Mouse (Mus musculus) embryonic facial prominence, embryonic 13.5 days (tissue): ENCODE measurements around the gene Selenbp1. TPM values are rescaled to one million over a fixed set of nuclear protein-coding genes. Genes with fewer than 3 reads are reported as not detected.
A peak's percentile ranks its signal among the peaks of the same experiment; 100 is the strongest.

ENCODE experiments used
- ATAC-seq: fragments of 200-750 bp; cut with Nextera tagmentation; 2 replicates; pipeline ENCODE4 v1.8.0; 2017; ENCODE audit warnings: low read depth; ENCODE audit not compliant: insufficient number of reproducible peaks, insufficient read depth, low FRiP score, low TSS enrichment
- H3K27ac ChIP-seq: fragments of 300-500 bp; sonication (generic); 2 replicates; pipeline ENCODE4 v1.5.1; 2015; ENCODE audit warnings: moderate library complexity, mild to moderate bottlenecking, inconsistent platforms
- H3K27me3 ChIP-seq: fragments of 300-500 bp; sonication (generic); 2 replicates; pipeline ENCODE4 v1.6.1; 2015; ENCODE audit warnings: mild to moderate bottlenecking, inconsistent platforms
- H3K36me3 ChIP-seq: fragments of 300-500 bp; sonication (generic); 2 replicates; pipeline ENCODE4 v1.6.1; 2015; ENCODE audit warnings: mild to moderate bottlenecking, inconsistent platforms
- H3K4me1 ChIP-seq: fragments of 300-500 bp; sonication (generic); 2 replicates; pipeline ENCODE4 v1.6.1; 2015; ENCODE audit warnings: inconsistent platforms
- H3K4me2 ChIP-seq: fragments of 300-500 bp; sonication (generic); 2 replicates; pipeline ENCODE4 v1.6.1; 2015; ENCODE audit warnings: moderate library complexity, mild to moderate bottlenecking, inconsistent platforms
- H3K4me3 ChIP-seq: fragments of 300-500 bp; sonication (generic); 2 replicates; pipeline ENCODE4 v1.5.1; 2015; ENCODE audit warnings: mild to moderate bottlenecking, inconsistent platforms
- H3K9ac ChIP-seq: fragments of 300-500 bp; sonication (generic); 2 replicates; pipeline ENCODE4 v1.6.1; 2015; ENCODE audit warnings: mild to moderate bottlenecking, inconsistent platforms
- H3K9me3 ChIP-seq: fragments of 300-500 bp; sonication (generic); 2 replicates; pipeline ENCODE4 v1.6.1; 2016; ENCODE audit warnings: inconsistent platforms
- WGBS: fragments of 180-500 bp; shearing (Covaris S2); methylation state at CpG from one replicate; pipeline ENCODE4 v1.1.7; 2015; ENCODE audit warnings: mixed read lengths; 5-methylcytosine and 5-hydroxymethylcytosine counted together
- polyA plus RNA-seq: library from polyadenylated mRNA; unstranded; fragments of >200 nt; fragmentation: Nextera tagmentation; extraction: Ambion mirVana; gene quantifications from 2 replicates; pipeline ENCODE4 v1.2.1, GENCODE M21; 2015

Gene Selenbp1
- polyA plus RNA-seq, 1 experiment from 2014 or later, result 18.9 TPM

DNA sequence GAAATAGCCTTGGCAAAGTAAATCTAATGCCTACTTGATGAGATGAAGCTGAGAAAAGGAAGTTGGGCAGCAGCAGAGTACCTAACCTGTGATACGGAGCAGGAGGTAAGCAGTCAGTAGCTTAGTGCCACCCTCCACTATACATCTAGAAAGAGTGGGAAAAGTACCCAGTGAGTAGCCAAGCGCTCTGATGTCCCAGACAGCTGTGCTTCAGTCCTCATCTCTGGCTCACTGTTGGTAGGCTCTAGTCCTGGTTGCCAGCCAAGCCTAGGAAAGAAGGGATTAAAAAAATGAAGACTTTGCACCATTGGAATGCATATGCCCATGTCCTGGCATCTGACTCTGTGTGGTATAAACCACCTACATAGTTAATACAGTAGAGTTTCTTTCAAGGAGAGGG, 52.7 kb downstream of the Selenbp1 start:
- Histone ChIP-seq H3K36me3 (peaks cover 53% of the 10 kb centered on the region), H3K27me3 (no peaks in the 10 kb centered on the region), H3K9me3 (no peaks in the 10 kb centered on the region), H3K27ac (no peak overlapping the region), H3K9ac (no peak overlapping the region), H3K4me3 (no peak overlapping the region), H3K4me2 (no peak overlapping the region), H3K4me1 (peaks cover 28% of the 10 kb centered on the region)
- 98% methylated on average over 2 of the region's 2 CpGs for WGBS
- ATAC-seq, result no peak

DNA sequence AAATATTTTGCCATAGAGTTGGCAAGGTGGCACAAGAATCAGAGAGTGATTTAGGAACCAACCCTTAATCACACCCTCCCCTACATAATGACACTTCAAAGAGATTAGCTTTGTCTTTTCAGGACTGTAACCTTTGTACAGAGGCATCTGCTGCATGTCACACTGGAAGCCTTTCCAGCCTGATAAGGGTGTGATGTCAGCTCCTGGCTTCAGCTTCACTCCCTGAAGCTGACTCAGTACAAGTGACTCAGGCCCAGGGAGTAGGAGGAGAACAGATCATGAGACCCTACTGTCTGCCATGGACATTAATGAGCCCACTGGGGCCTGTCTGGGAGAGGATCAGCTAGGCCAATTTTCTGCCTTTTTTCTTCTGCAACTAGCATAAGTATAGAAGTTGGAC, 54.7 kb downstream of the Selenbp1 start:
- Histone ChIP-seq H3K9me3 (no peaks in the 10 kb centered on the region), H3K4me2 (no peak overlapping the region), H3K4me3 (no peak overlapping the region), H3K4me1 (peaks cover 28% of the 10 kb centered on the region), H3K27ac (no peak overlapping the region), H3K36me3 (peaks cover 53% of the 10 kb centered on the region), H3K27me3 (no peaks in the 10 kb centered on the region), H3K9ac (no peak overlapping the region)
- no peak for ATAC-seq

DNA sequence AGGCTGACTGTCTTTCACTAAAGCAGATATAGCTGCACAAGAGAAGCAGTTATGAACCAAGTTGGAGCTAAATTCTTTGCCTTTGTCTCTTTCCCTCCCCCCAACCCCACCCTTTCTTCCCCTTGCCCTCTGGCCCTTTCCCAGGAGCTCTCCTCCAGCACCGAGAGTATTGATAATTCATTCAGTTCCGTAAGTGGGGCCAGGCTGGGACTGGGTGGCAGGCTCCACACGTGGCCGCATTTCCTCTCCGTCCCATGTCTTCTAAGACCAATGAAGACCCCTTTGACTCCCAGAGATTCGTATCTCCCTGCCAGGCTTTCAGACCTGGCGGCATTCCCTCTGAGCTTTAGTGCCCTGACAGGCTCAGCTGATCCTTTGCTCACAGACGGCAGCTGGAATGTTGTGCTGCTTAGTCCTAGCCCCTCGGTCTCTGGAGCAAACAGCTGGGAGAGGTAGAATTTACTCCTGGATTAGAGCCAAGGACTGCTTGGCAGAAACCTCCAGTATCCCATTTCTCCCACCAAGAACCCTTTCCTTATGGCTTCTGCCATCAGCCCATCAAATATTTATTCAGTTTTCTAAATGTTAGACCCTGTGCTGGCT, 56.4 kb downstream of the Selenbp1 start:
- Histone ChIP-seq H3K9me3 (no peaks in the 10 kb centered on the region), H3K4me1 (peaks cover 28% of the 10 kb centered on the region), H3K27me3 (no peaks in the 10 kb centered on the region), H3K4me3 (peak overlapping the region; percentile 5; the same call in 1 of the 2 replicates), H3K36me3 (peaks cover 59% of the 10 kb centered on the region), H3K27ac (peak overlapping the region; percentile 79), H3K4me2 (peak overlapping the region; percentile 43), H3K9ac (peak overlapping the region; percentile 46; the same call in 1 of the 2 replicates)
- 15% methylated on average over 9 of the region's 9 CpGs for WGBS
- peak; percentile 75; the same call in 1 of the 2 replicates for ATAC-seq

Other genes with a start within 250 kb of the Selenbp1 start
- gene Selenbp2, start 239.5 kb upstream of the Selenbp1 start, polyA plus RNA-seq, result 1.1 and 1.6 TPM in 2 replicates
- 7.2 and 9.7 TPM in 2 replicates for gene Cgn, start 146.6 kb upstream of the Selenbp1 start, polyA plus RNA-seq
- 22.9 and 23.3 TPM in 2 replicates for gene Pogz, start 95.5 kb upstream of the Selenbp1 start, polyA plus RNA-seq
- 348 and 379 TPM in 2 replicates for gene Psmb4, start 46.1 kb upstream of the Selenbp1 start, polyA plus RNA-seq
- 10.8 and 11.3 TPM in 2 replicates for gene Rfx5, start 21.0 kb downstream of the Selenbp1 start, polyA plus RNA-seq
- 23.4 and 26.5 TPM in 2 replicates for gene Pi4kb, start 41.7 kb downstream of the Selenbp1 start, polyA plus RNA-seq
- gene Zfp687, start 82.4 kb downstream of the Selenbp1 start, polyA plus RNA-seq, result 22.2 and 25.1 TPM in 2 replicates
- 286 and 293 TPM in 2 replicates for gene Psmd4, start 109.6 kb downstream of the Selenbp1 start, polyA plus RNA-seq
- gene Pip5k1a, start 173.9 kb downstream of the Selenbp1 start, polyA plus RNA-seq, result 23.8 and 26.3 TPM in 2 replicates
- gene Vps72, start 178.0 kb downstream of the Selenbp1 start, polyA plus RNA-seq, result 185 and 213 TPM in 2 replicates
- 0.65 and 0.69 TPM in 2 replicates for gene Tmod4, start 191.4 kb downstream of the Selenbp1 start, polyA plus RNA-seq
- 75.2 and 81.8 TPM in 2 replicates for gene Scnm1, start 201.0 kb downstream of the Selenbp1 start, polyA plus RNA-seq
- gene Lysmd1, start 201.0 kb downstream of the Selenbp1 start, polyA plus RNA-seq, result 17.0 and 19.3 TPM in 2 replicates
- 2.7 and 4.7 TPM in 2 replicates for gene Tnfaip8l2, start 209.3 kb downstream of the Selenbp1 start, polyA plus RNA-seq
- 9.4 and 10.1 TPM in 2 replicates for gene Sema6c, start 227.4 kb downstream of the Selenbp1 start, polyA plus RNA-seq